Mouse (Mus musculus): ENCODE data around the gene Nhsl1.

- TF ChIP-seq CTCF (IDR thresholded peaks at IDR 0.05; ENCODE audit: low read depth, low read length), result no peak
- TF ChIP-seq POLR2AphosphoS5 (IDR thresholded peaks at IDR 0.05; ENCODE audit: insufficient replicate concordance, low read depth, low read length), result no peak
- TF ChIP-seq GATA2 (IDR thresholded peaks at IDR 0.05; ENCODE audit: borderline replicate concordance, low read depth, low read length), result no peak
- TF ChIP-seq GATA1 (IDR thresholded peaks at IDR 0.05; ENCODE audit: borderline replicate concordance, low read length), result no peak
Observed at GRCm38 (mm10) chr10:18407062-18407830, 88.5 kb downstream of the Nhsl1 start.
